ENCODE assay signal across 9 mouse cellular contexts in genomic region chr12:30372293-30372692, GRCm38 (mm10). TPM values are rescaled to one million over a fixed set of nuclear protein-coding genes. Genes with fewer than 3 reads are reported as not detected.
DNase-seq lines count a peak whose midpoint lies in the region; ATAC-seq lines count a peak whose summit lies in the region.
"Had no signal": no experiment of that assay in that cellular context is flagged by ENCODE, and none has a peak within 500 bp of the region (broad histone marks: within the 10 kb centered on the region; RNA-seq: fewer than 3 reads in every experiment).

No protein-coding gene starts in this region.

- no peak for DNase-seq in neural tube, embryonic 11.5 days (ENCODE audit: low spot score)
- DNase-seq in neural tube, embryonic 10.5 days (ENCODE audit: extremely low spot score, low spot score), result no peak
- peak; percentile 25 for DNase-seq in lung, postnatal 10 days
- DNase-seq in adrenal gland, postnatal 10 days, result no peak
- DNase-seq in cerebellum, adult 9-11 months, result no peak
- DNase-seq in spleen, postnatal 36 days (ENCODE audit: low spot score in 2 of 2), result no peak
- DNase-seq: cerebellum, adult 8-10 months had no signal

- 55% methylated on average over 5 of the region's 5 CpGs for WGBS in neural tube, embryonic 11.5 days
- 39% methylated on average over 5 of the region's 5 CpGs for WGBS in hindbrain, embryonic 13.5 days

- ATAC-seq in neural tube, embryonic 11.5 days (ENCODE audit: insufficient read depth, low FRiP score, low TSS enrichment), result no peak
- ATAC-seq in hindbrain, embryonic 13.5 days (ENCODE audit: low FRiP score), result no peak
- no peak for ATAC-seq in granulocyte monocyte progenitor cell, adult 5-6 weeks (replicated peaks; ENCODE audit: poor library complexity, severe bottlenecking)

- H3K4me1 ChIP-seq in neural tube, embryonic 11.5 days (ENCODE audit: control insufficient read depth, insufficient read depth, low read length), result peaks cover 5% of the 10 kb centered on the region; the same call in 1 of the 2 replicates
- peaks cover 12% of the 10 kb centered on the region for H3K4me1 ChIP-seq in hindbrain, embryonic 13.5 days (replicated peaks)

- no peaks in the 10 kb centered on the region for H3K27me3 ChIP-seq in neural tube, embryonic 11.5 days (ENCODE audit: control insufficient read depth, insufficient read depth, low read length)
- peaks cover 21% of the 10 kb centered on the region for H3K27me3 ChIP-seq in hindbrain, embryonic 13.5 days

- no peaks in the 10 kb centered on the region for H3K9me3 ChIP-seq in neural tube, embryonic 11.5 days (ENCODE audit: control insufficient read depth, low read length)
- no peaks in the 10 kb centered on the region for H3K9me3 ChIP-seq in hindbrain, embryonic 13.5 days

- no peak overlapping the region for H3K4me3 ChIP-seq in neural tube, embryonic 11.5 days (ENCODE audit: low read depth, low read length)
- H3K4me3 ChIP-seq in hindbrain, embryonic 13.5 days, result peak overlapping the region; percentile 59

- H3K9ac ChIP-seq in neural tube, embryonic 11.5 days (ENCODE audit: low read length), result no peak overlapping the region
- H3K9ac ChIP-seq in hindbrain, embryonic 13.5 days, result peak overlapping the region; percentile 76; the same call in 1 of the 2 replicates

- H3K4me2 ChIP-seq in neural tube, embryonic 11.5 days (ENCODE audit: low read depth), result peak overlapping the region; percentile 90
- peak overlapping the region; percentile 97 for H3K4me2 ChIP-seq in hindbrain, embryonic 13.5 days

- no peaks in the 10 kb centered on the region for H3K36me3 ChIP-seq in neural tube, embryonic 11.5 days (ENCODE audit: control insufficient read depth, insufficient read depth, low read length)
- no peaks in the 10 kb centered on the region for H3K36me3 ChIP-seq in hindbrain, embryonic 13.5 days

- H3K27ac ChIP-seq in neural tube, embryonic 11.5 days (ENCODE audit: low read depth, low read length), result no peak overlapping the region
- no peak overlapping the region for H3K27ac ChIP-seq in hindbrain, embryonic 13.5 days

RNA-seq across cellular contexts. Expression of gene Sntg2, which starts 0.9 kb away (rescaled TPM):
- 0.94 and 1.7 TPM in 2 replicates for polyA plus RNA-seq in neural tube, embryonic 11.5 days (2014; fragmentation: Nextera tagmentation; extraction: Ambion mirVana)
- 1.4 and 1.8 TPM in 2 replicates for polyA plus RNA-seq in hindbrain, embryonic 13.5 days (2015; fragmentation: Nextera tagmentation; extraction: Ambion mirVana)
- total RNA-seq in adrenal gland, postnatal 10 days (2021), result 1 to 10 TPM; 1.0 to 1.5 TPM
- total RNA-seq in granulocyte monocyte progenitor cell, adult 5-6 weeks (2014; fragmentation: Nextera tagmentation), result not detected in 2 replicates
- total RNA-seq in granulocyte monocyte progenitor cell, adult 5-6 weeks (2017), result not detected in 2 replicates
